Mouse (Mus musculus) thymus, postnatal 4 days (tissue): ENCODE results near the gene Ganc.
A peak's percentile ranks its signal among the peaks of the same experiment; 100 is the strongest.

ENCODE experiments used
- DNase-seq: peaks from one replicate; pipeline ENCODE4 v3.0.0; 2021

Ganc gene

DNA sequence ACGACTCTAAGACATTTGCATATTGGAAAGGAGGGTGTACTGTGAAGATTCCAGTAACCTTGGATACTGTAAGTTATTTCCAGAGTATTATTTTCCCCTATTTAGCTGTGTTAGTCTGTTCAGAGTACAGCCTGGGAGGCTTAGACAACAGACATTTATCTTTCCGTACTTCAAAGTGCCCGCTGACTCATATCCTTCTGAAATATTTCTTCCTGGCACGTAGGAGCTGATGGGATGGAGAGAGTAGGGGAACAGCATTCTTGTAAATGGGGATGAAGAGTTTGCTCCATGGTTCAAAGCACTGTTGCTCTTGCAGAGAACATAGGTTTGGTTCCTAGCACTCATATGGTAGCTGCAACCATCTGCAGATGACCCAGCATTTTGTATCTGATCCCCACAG, 48.9 kb downstream of the Ganc start:
- no peak for DNase-seq

DNA sequence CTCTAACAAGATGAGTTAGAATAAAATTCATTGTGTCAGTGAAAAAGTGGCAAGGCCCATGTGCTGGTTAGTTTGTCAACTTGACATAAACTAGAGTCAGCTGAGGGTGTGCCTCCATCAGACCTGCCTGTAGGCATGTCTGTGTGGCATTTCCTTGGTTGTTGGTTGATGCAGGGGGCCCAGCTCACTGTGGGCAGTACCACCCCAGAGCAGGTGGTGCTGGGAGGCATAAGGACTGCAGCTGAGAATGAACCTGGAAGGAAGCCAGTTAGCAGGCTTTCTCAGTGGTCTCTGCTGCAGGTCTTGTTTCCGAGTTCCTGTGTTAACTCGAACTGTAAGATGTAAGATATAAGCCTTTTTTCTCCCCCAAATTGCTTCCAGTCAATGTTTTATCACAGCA, 51.3 kb downstream of the Ganc start:
- DNase-seq, result peak; percentile 72

GRCm38 (mm10) chr2:120455719-120456118, 52.0 kb downstream of the Ganc start, which contains the start of gene Capn3:
Gene Capn3, plus strand, starts transcription at chr2:120456019.
- DNase-seq, result no peak

- no peak for DNase-seq
Observed at GRCm38 (mm10) chr2:120460216-120460615, 56.5 kb downstream of the Ganc start.

DNA sequence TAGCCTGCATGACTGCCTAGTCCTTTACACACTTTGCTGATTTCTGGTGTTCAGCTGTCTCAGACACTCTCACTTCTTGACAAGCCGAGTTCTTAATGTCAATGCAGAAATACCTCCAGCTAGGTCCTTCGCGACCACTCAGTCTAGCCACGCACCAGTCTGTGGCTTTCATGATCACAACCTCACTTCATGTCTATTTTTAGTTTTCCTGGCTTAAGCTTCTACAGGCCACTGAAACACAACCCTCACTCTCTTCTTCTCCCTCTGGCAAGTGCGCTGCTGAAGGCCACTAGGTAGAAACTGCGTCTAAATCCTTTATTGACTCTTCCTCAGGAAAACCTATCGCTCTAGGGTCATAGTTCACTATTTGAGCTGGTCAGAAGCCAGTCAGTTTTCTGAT, 59.6 kb downstream of the Ganc start:
- no peak for DNase-seq

DNA sequence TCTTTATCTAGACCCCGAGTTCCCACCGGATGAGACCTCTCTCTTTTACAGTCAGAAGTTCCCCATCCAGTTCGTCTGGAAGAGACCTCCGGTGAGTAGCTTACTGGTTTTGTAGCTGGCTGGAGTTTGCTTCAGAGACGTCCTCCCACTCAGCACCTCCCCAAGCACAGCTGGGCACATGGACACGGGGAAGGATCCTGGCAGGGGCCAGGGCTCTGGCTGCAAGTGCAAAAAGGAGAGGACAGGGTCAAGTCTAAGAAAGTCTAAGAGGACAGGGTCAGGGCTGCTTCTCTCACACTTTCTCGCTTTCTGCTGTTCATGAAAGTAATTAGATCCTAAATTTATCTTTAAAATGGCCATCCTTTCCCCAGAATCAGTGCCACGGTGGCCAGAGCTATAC, 60.4 kb downstream of the Ganc start:
- DNase-seq, result no peak

- DNase-seq, result no peak
Observed at GRCm38 (mm10) chr2:120464732-120465396, 61.2 kb downstream of the Ganc start.

GRCm38 (mm10) chr2:120465397-120465785, 61.7 kb downstream of the Ganc start:
- DNase-seq, result no peak

- no peak for DNase-seq
Observed at GRCm38 (mm10) chr2:120468011-120468410, 64.3 kb downstream of the Ganc start.

DNA sequence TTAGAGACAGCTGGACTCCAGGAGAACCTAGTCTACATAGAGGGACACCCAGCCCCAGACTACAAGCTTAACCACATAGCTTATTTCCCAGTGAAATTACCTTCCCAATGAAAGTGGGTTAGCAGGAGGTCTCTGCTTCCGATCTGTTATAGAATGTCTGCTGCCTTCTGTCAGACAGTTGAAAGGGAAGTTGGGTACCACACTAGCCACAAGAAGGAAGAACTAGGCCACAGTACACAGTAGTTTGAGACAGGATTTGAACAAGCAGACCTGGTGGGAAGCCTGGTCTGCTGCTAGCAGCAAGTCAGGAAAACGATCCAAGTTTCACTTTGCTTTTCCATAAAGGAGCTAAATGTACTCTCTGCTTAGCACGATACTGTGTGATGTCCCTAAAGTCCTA, 65.5 kb downstream of the Ganc start:
- DNase-seq, result no peak

- DNase-seq, result no peak
Observed at GRCm38 (mm10) chr2:120469715-120470114, 66.0 kb downstream of the Ganc start.

DNA sequence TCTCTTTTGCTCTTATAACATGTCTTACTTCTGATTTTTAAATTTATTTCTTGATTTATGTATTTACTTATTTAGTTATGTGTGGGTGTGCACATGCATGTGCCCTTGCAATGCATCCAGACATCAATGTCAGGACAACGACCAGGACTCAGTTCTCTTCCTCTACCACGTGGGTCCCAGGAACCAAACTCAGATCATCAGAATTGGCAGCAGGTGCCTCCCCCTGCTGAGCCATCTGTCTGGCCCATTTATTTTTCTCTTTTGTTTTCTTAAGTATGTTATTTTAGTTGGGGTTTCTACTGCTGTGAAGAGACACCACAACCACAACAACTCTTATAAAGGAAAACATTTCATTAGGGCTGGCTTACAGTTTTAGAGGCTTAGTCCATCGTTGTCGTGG, 67.2 kb downstream of the Ganc start:
- DNase-seq, result no peak

DNA sequence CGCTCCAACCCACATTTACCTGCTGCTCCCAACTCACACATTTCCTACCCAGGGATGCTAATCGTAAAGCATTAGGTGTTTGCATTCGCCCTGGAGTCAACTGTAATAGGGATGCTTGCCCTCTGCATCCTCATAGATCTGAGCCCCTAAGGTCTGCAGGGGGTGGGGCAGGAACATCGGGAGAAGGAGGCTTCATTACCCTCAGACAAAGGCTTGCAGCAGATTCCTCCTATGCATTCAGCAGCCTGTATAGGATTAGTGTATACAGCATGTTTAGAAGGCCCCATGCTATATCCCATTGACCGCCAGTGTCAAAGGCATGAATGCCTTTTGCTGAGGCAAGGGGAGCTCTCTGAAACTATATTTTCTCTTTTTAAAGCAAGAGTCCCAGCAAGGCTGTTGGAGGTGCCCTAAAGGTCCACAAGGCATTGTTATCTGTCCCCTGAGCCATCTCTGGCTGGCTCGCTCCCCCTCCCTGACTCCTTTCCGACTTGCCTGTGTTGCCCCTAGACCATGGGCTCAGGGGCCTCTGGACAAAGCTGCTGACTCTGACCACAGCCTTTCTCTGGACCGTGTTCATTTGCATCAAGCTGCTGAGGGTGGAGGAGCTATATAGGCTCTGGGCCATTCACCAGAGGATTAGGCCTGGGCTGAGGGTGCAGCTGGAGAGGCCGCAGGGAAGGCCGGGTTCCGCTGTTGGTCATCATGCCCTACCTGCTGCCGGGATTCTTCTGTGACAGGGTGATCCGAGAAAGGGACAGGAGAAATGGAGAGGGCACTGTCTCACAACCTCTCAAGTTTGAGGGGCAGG, 72.8 kb downstream of the Ganc start:
- peak; percentile 16 for DNase-seq

DNA sequence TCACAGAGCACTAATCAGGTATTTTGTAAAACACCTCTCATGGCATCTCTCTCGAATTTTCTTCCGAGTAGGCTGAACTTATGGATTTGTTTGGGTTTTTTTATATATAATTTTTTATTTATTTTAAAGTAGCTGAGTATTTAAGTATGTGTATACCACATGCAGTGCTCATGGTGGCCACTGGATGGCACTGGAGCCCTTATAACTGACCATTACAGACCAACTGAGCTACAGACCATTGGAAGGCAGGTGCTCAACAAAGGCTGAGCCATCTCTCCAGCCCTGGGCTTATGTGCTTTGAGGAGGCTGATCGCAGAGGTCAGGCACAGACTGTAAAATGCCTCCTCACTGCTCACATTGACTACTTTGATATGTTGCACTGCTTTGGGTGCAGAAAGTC, 74.9 kb downstream of the Ganc start:
- DNase-seq, result peak; percentile 92

DNA sequence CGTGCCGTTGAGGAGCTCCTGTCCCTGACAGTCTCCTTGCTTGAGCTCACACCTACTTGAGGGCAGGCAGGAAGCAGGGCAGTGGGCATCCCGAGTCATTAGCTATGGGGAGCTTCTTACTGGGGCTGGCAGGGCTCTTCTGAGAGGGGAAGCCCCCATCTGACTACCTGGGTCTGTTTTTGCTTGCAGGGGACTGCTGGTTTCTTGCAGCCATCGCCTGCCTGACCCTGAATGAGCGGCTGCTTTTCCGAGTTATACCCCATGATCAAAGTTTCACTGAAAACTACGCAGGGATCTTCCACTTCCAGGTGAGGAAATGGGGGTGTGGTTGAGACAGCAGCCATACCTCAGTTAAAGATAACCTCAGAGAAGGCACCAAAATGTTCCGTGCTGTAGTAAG, 78.2 kb downstream of the Ganc start:
- DNase-seq, result peak; percentile 51

DNA sequence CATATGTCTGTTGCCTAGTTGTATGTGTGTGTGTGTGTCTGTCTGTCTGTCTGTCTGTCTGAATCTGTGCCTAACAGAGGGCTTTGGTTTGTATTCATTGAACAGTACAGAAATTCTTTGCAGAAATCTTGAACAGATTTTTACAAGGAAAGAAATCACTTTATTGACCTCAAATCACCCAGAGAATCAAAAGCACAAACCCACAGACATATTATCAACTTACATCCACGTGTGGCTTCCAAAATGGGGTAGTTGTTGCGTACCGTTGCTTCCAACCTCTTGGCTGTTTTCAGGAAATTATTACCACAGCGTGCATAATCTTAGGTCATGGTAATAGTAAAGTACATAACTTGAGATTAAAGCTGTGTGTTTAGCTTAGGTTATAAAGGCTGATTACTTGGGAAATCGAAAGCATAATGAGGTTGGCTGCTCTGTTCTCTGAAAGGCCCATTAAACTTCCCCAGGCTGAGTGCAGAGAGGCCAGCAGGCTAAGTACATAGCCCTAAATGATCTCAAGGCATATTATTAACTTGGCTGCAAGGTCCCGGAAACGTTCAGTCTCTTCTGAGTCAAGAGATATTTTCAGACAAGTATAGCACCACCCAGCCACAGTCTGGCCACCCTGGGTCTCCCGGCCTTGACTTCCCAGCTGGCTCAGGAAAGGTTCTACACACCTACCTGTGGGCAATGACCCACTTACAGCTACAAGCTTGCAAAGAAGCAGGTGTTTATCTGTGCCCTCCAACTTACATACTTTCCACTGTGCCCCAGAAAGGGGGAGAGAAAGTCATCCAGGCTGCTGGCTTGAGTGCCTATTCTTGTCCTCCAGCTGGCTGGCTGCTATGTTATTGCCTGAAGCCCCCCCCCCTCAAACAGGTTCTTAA, 79.1 kb downstream of the Ganc start:
- DNase-seq, result peak; percentile 70

- no peak for DNase-seq
Observed at GRCm38 (mm10) chr2:120484241-120484640, 80.5 kb downstream of the Ganc start.

- DNase-seq, result peak; percentile 9
Observed at GRCm38 (mm10) chr2:120493254-120493653, 89.6 kb downstream of the Ganc start.

DNA sequence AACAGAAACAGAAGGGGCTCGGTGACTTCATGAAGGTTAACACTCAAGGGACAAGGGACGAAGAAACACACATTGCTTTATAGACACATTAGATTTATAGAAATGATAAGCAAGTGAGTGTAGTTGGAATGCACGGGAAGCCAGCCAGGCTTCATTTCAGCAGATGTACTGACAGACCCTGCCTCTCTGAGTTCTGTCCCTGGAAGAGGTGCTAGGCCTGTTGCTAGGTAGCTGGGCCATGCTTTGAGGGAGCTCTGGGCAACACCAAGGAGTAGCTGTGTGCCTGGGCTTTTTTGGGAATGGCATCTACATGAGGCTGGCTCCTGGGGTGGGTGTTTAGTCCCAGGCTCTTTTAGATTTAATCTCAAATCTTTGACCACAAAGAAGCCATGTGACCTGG, 92.8 kb downstream of the Ganc start:
- DNase-seq, result peak; percentile 19

- peak; percentile 78 for DNase-seq
Observed at GRCm38 (mm10) chr2:120499971-120500471, 96.3 kb downstream of the Ganc start.

DNA sequence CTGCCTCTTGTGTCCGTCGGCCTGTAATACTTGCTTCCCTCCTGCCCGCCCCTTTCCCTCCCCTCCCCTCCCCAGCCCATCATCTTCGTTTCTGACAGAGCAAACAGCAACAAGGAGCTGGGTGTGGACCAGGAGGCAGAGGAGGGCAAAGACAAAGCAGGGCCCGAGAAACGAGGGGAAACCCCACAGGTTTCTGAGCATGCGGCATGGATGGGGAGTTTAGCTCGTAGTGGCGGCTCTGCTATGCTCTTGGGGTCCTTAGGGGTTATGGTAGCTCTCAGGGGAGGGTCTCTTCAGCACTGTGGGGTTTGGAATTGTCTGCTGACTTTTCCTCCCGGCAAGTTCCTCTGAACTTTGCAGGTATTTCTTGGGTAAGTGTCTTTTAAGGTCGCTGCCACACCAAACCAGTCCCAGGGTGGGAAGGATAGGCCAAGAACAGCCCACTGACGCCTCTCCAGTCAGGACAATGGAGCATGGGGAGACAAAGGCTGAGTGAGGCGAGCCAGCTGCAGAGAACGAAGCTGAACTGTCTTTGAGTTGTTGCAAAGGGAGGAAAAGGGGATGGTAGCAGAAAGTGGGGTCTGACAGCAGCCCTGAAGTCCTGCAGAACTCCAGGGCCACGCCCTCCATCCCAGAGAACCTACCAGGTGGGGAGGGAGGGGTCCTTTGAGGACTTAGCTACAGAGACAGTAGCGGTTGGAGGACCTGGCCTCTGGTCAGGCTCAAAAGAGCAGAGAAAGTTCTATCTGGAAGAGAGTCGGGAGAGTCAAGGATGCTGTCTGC, 97.6 kb downstream of the Ganc start:
- peak; percentile 71 for DNase-seq

GRCm38 (mm10) chr2:120501931-120502604, 98.4 kb downstream of the Ganc start:
- DNase-seq, result peak; percentile 96
